Mouse (Mus musculus): ENCODE results near the gene Plscr5. TPM values are rescaled to one million over a fixed set of nuclear protein-coding genes. Genes with fewer than 3 reads are reported as not detected.

The Plscr5 gene
- total and polyA plus RNA-seq, 3 experiments: not detected

DNA sequence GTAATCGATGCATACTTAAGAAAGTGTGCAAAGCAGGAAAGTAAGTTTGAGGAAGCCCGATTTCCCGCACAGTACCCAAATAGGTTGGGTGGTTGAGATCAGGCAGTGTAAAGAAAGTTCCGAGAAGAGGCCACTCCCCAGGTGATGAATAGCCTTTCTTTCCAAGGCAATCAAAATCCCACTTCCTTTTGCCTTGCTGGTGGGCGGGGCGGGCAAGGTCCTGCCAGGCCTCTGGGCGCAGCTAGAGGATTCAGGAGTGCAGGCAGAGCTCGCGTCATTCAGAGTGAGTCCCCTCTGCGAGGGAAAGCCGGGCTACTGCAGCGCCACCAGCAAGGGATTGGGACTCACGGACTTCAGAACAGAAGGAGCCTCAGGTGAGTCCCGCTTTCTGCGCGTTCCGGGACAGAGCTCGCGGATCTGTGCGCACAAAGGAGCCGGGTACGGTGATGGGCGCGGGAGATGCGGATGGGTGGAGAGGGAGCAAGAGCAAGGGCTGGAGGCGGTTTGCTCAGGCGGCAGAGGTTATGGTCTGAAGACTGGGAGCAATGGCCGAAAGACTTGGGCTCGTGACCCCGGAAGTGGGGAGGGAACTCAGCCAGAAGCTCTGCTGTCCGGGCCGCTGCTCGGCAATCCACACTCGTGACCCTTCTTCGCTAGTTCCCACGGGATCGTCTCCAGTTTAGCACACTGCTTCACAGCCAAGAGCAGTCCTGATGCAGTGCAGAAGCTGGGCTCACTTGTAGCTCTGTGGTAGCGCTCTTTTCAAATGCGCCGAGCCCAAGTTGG is 57.4 kb downstream of the Plscr5 start:
- peak; percentile 86 to 89 for DNase-seq
- Histone ChIP-seq H3K79me2 (replicated peaks; ENCODE audit: control insufficient read depth, insufficient read depth, low read length) (no peaks in the 10 kb centered on the region; the same call in 1 of the 2 replicates), H3K27ac (peak overlapping the region; percentile 87), H3K36me3 (ENCODE audit: control insufficient read depth, insufficient read depth, low read length) (peaks cover 16% of the 10 kb centered on the region), H3K27me3 (ENCODE audit: control insufficient read depth, insufficient read depth, low read length) (no peaks in the 10 kb centered on the region), H3K9ac (ENCODE audit: low read depth, low read length) (peak overlapping the region; percentile 85), H3K4me1 (ENCODE audit: control insufficient read depth, insufficient read depth, low read length) (peaks cover 3% of the 10 kb centered on the region), H3K4me3 (peak overlapping the region; percentile 70)
- 2% methylated on average over 40 of the region's 40 CpGs for WGBS
- intact Hi-C loops (cut with DNase I): loop anchor here (1.0 to 5.0 kb wide), 3 partner anchors 21 to 207 kb away; partner anchors contain the start of genes Plscr2 and Plscr4
- TF ChIP-seq EP300 (IDR thresholded peaks at IDR 0.05; ENCODE audit: insufficient read depth, low read depth, low read length): peak; percentile 28; the same call in 1 of the 2 replicates
- TF ChIP-seq POLR2A (IDR thresholded peaks at IDR 0.05; ENCODE audit: insufficient read depth, low read depth, low read length): peak; percentile 68
- peak; percentile 34 for TF ChIP-seq CTCF (IDR thresholded peaks at IDR 0.05)

DNA sequence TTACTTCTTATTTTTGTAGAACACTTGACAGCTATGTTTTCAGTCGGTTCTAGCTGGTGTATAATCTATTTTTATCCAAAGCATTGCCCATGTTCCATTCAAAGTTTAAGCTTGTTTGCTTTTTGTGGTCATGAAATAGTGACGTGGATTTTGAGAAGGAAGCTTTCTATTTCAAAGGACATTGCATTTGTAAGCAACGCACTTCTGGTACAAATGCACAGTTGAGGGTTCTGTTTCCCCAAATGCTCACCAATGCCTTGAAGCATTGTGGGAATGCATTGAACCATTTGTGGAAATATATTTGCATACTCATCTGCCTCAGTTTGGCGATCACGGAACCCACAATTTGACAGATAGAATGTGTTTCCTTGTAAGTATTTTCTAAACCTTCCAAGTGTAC is 60.0 kb downstream of the Plscr5 start:
- TF ChIP-seq EP300 (IDR thresholded peaks at IDR 0.05; ENCODE audit: insufficient read depth, low read depth, low read length) (no peak), CTCF (IDR thresholded peaks at IDR 0.05) (no peak), POLR2A (IDR thresholded peaks at IDR 0.05; ENCODE audit: insufficient read depth, low read depth, low read length) (no peak)
- no peak overlapping the region for H3K4me3 ChIP-seq
- peaks cover 17% of the 10 kb centered on the region for H3K36me3 ChIP-seq (ENCODE audit: control insufficient read depth, insufficient read depth, low read length)
- 74% methylated on average over 5 of the region's 5 CpGs for WGBS
- peaks cover 3% of the 10 kb centered on the region for H3K4me1 ChIP-seq (ENCODE audit: control insufficient read depth, insufficient read depth, low read length)
- H3K27me3 ChIP-seq (ENCODE audit: control insufficient read depth, insufficient read depth, low read length): no peaks in the 10 kb centered on the region
- no peak overlapping the region for H3K9ac ChIP-seq (ENCODE audit: low read depth, low read length)
- H3K79me2 ChIP-seq (replicated peaks; ENCODE audit: control insufficient read depth, insufficient read depth, low read length): no peaks in the 10 kb centered on the region; the same call in 1 of the 2 replicates
- no peak for DNase-seq
- no peak overlapping the region for H3K27ac ChIP-seq
- intact Hi-C loops (cut with DNase I): loop anchor here (5.0 kb wide), 1 partner anchor 205 kb away; the partner anchor contains the start of gene Plscr4

DNA sequence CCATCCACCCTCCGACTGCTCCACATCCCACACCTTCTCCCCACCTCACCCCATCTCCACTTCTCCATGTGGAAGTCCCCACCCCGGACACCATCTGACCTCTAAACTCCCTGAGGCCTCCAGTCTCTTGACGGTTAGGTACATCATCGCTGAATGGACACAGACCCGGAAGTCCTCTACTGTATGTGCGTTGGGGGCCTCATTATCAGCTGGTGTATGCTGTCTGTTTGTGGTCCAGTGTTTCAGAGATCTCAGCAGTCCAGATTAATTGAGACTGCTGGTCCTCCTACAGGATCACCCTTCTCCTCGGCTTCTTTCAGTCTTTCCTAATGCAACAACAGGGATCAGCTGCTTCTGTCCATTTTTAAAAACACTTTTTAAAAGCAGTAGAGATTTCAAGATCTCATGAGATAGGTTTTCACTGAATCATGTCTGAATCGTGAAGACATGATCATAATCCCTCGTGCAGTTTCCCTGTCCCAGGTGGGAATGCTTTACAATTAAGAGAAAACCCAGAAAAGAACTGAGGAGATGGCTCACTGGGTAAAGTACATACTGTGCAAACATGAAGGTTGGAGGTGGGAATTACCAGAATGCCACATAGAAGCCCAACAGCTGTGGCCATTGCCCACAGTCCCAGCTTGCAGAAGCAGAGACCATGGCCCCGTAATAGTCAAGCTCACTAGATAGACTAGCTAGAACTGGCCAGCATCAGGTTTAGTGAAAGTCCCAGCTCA is 61.0 kb downstream of the Plscr5 start:
- no peak for DNase-seq
- Histone ChIP-seq H3K36me3 (ENCODE audit: control insufficient read depth, insufficient read depth, low read length) (peaks cover 17% of the 10 kb centered on the region), H3K79me2 (replicated peaks; ENCODE audit: control insufficient read depth, insufficient read depth, low read length) (no peaks in the 10 kb centered on the region; the same call in 1 of the 2 replicates), H3K4me1 (ENCODE audit: control insufficient read depth, insufficient read depth, low read length) (peaks cover 3% of the 10 kb centered on the region), H3K9ac (ENCODE audit: low read depth, low read length) (no peak overlapping the region), H3K27me3 (ENCODE audit: control insufficient read depth, insufficient read depth, low read length) (no peaks in the 10 kb centered on the region), H3K27ac (no peak overlapping the region), H3K4me3 (no peak overlapping the region)
- intact Hi-C loops (cut with DNase I): loop anchor here (5.0 kb wide), 1 partner anchor 204 kb away; the partner anchor contains the start of gene Plscr4
- no peak for TF ChIP-seq POLR2A (IDR thresholded peaks at IDR 0.05; ENCODE audit: insufficient read depth, low read depth, low read length)
- TF ChIP-seq CTCF (IDR thresholded peaks at IDR 0.05): no peak
- TF ChIP-seq EP300 (IDR thresholded peaks at IDR 0.05; ENCODE audit: insufficient read depth, low read depth, low read length): no peak
- WGBS: 87% methylated on average over 10 of the region's 10 CpGs

Other genes with a start within 250 kb of the Plscr5 start
- 10 to 100 TPM; 11.0 to 14.0 TPM for gene Plscr1, start 56.8 kb downstream of the Plscr5 start, total RNA-seq (2021)
- gene Plscr1, start 56.8 kb downstream of the Plscr5 start, polyA plus RNA-seq (2012; rRNA removed): 6.1 and 9.9 TPM in 2 replicates
- 10 to 100 TPM; 25.1 to 27.1 TPM for gene Plscr2, start 82.7 kb downstream of the Plscr5 start, total RNA-seq (2021)
- 12.1 and 21.0 TPM in 2 replicates for gene Plscr2, start 82.7 kb downstream of the Plscr5 start, polyA plus RNA-seq (2012; rRNA removed)
- gene 1700057G04Rik, start 116.4 kb downstream of the Plscr5 start, total RNA-seq (2021): not detected
- not detected in 2 replicates for gene 1700057G04Rik, start 116.4 kb downstream of the Plscr5 start, polyA plus RNA-seq (2012; rRNA removed)

Measured in heart, adult 2 months (tissue).